8 mouse cellular contexts compared by ENCODE assay signal in the genomic region with DNA sequence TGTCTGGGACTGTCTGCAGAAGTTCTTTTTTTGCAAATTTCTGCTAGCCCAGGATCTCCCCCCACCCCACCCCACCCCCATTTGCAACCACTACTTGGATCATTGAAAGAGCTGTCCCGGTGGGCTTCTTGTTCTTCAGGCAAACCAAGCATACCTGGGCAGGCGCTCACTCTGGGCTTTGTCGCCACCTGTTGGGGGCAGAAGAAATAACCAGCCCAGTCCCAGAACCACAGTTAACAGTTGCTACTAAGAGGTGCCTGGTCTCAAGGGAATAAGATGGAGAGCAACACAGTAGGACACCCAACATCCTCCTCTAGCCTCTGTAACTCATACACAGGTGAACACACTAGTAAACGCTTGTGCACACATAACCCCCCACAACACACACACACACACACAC. TPM values are rescaled to one million over a fixed set of nuclear protein-coding genes. Genes with fewer than 3 reads are reported as not detected.
DNase-seq lines count a peak whose midpoint lies in the region; ATAC-seq and TF ChIP-seq lines count a peak whose summit lies in the region.

No protein-coding gene starts in this region.

- intact Hi-C loops in heart, postnatal 14 days (cut with DNase I): no loop called here

- no peaks in the 10 kb centered on the region for H3K9me3 ChIP-seq in midbrain, postnatal 0 days (ENCODE audit: low read length)

- peak; percentile 44 to 51 for DNase-seq in heart, postnatal 14 days
- no peak for DNase-seq in heart, adult 8-10 months (ENCODE audit: low spot score)
- DNase-seq in thymus, adult 2 months: peak; percentile 50
- no peak for DNase-seq in thymus, adult 18-20 months
- DNase-seq in cerebellum, adult 8-10 months: peak; percentile 57
- peak; percentile 46 for DNase-seq in induced T-regulatory cell, adult 2 months (ENCODE audit: low read depth)
- peak; percentile 66 for DNase-seq in midbrain, postnatal 0 days (ENCODE audit: low spot score)
- no peak for DNase-seq in spleen, postnatal 4 days (ENCODE audit: low spot score in 2 of 2)

- H3K9ac ChIP-seq in midbrain, postnatal 0 days (replicated peaks; ENCODE audit: low read length, poor library complexity, severe bottlenecking): no peak overlapping the region

- H3K4me1 ChIP-seq in thymus, adult 2 months (replicated peaks; ENCODE audit: control insufficient read depth, insufficient read depth, low read length): no peaks in the 10 kb centered on the region; the same call in 1 of the 2 replicates
- H3K4me1 ChIP-seq in midbrain, postnatal 0 days (ENCODE audit: insufficient read depth, low read length): no peaks in the 10 kb centered on the region

- peak; percentile 59; the same call in 1 of the 2 replicates for TF ChIP-seq CTCF in thymus, adult 2 months (IDR thresholded peaks at IDR 0.05; ENCODE audit: borderline replicate concordance, control insufficient read depth, extremely low read depth, insufficient read depth, low read length, poor library complexity)
- peak; percentile 83 for TF ChIP-seq CTCF in midbrain, postnatal 0 days (IDR thresholded peaks at IDR 0.05)

- no peak overlapping the region for H3K27ac ChIP-seq in thymus, adult 2 months (ENCODE audit: control insufficient read depth, insufficient read depth, low read length)
- H3K27ac ChIP-seq in midbrain, postnatal 0 days (ENCODE audit: low read depth, low read length): no peak overlapping the region

- TF ChIP-seq POLR2A in thymus, adult 2 months (IDR thresholded peaks at IDR 0.05; ENCODE audit: control insufficient read depth, extremely low read depth, insufficient read depth, low read length, poor library complexity): no peak

- H3K4me3 ChIP-seq in thymus, adult 2 months (ENCODE audit: control insufficient read depth, insufficient read depth, low read length): no peak overlapping the region
- no peak overlapping the region for H3K4me3 ChIP-seq in midbrain, postnatal 0 days (ENCODE audit: low read depth, low read length)

- H3K27me3 ChIP-seq in thymus, adult 2 months (ENCODE audit: control insufficient read depth, insufficient read depth, low read length): no peaks in the 10 kb centered on the region; the same call in none of the 2 replicates
- H3K27me3 ChIP-seq in midbrain, postnatal 0 days (ENCODE audit: insufficient read depth, low read length): peaks cover 28% of the 10 kb centered on the region

- no peak overlapping the region for H3K4me2 ChIP-seq in midbrain, postnatal 0 days (ENCODE audit: low read depth, low read length, poor library complexity, severe bottlenecking)

- ATAC-seq in midbrain, postnatal 0 days (ENCODE audit: low FRiP score): no peak

- H3K36me3 ChIP-seq in thymus, adult 2 months (ENCODE audit: control insufficient read depth, insufficient read depth, low read length): no peaks in the 10 kb centered on the region
- no peaks in the 10 kb centered on the region for H3K36me3 ChIP-seq in midbrain, postnatal 0 days (ENCODE audit: insufficient read depth, low read length)

- 3% methylated on average over 4 of the region's 4 CpGs for WGBS in thymus, adult 2 months
- WGBS in midbrain, postnatal 0 days: 0% methylated on average over 4 of the region's 4 CpGs

RNA-seq across cellular contexts. Expression of a gene that starts 3.7 kb away (rescaled TPM):
- total RNA-seq in heart, postnatal 14 days (2021): under 1 TPM in 1 of 2 experiments, not detected in 1; 0.07 TPM
- not detected for total RNA-seq in heart, adult 8-10 months (2022)
- polyA plus RNA-seq in thymus, adult 2 months (2012; rRNA removed): 0.04 and 0.13 TPM in 2 replicates
- total RNA-seq in midbrain, postnatal 0 days (2014; rRNA removed): 12.9 TPM in 2 replicates
- polyA plus RNA-seq in midbrain, postnatal 0 days (2015; fragmentation: Nextera tagmentation; extraction: Ambion mirVana): 6.4 and 8.5 TPM in 2 replicates

RNA-seq across cellular contexts. Expression of a gene that starts 58.5 kb away (rescaled TPM):
- total RNA-seq in heart, postnatal 14 days (2021): 10 to 100 TPM; 12.9 to 15.1 TPM
- 10 to 100 TPM; 14.5 to 20.5 (median 16.6) TPM for total RNA-seq in heart, adult 8-10 months (2022)
- 4.7 and 5.1 TPM in 2 replicates for polyA plus RNA-seq in thymus, adult 2 months (2012; rRNA removed)
- 17.8 and 20.8 TPM in 2 replicates for total RNA-seq in midbrain, postnatal 0 days (2014; rRNA removed)
- polyA plus RNA-seq in midbrain, postnatal 0 days (2015; fragmentation: Nextera tagmentation; extraction: Ambion mirVana): 36.2 and 38.2 TPM in 2 replicates

RNA-seq across cellular contexts. Expression of a gene that starts 58.6 kb away (rescaled TPM):
- 10 to 100 TPM; 24.3 to 24.9 TPM for total RNA-seq in heart, postnatal 14 days (2021)
- 10 to 100 TPM; 22.0 to 29.4 (median 26.1) TPM for total RNA-seq in heart, adult 8-10 months (2022)
- 71.0 and 71.1 TPM in 2 replicates for polyA plus RNA-seq in thymus, adult 2 months (2012; rRNA removed)
- 90.0 and 90.2 TPM in 2 replicates for total RNA-seq in midbrain, postnatal 0 days (2014; rRNA removed)
- polyA plus RNA-seq in midbrain, postnatal 0 days (2015; fragmentation: Nextera tagmentation; extraction: Ambion mirVana): 57.2 and 58.7 TPM in 2 replicates

Comparison
In these comparisons a context has a peak if more than half of its experiments do, and no peak if none do; other contexts are left out.
1. DNase-seq: peak in heart, postnatal 14 days (2 of 2), thymus, adult 2 months (single experiment), cerebellum, adult 8-10 months (single experiment), induced T-regulatory cell, adult 2 months (single experiment) and midbrain, postnatal 0 days (single experiment); none in heart, adult 8-10 months (single experiment), thymus, adult 18-20 months (0 of 2) and spleen, postnatal 4 days (0 of 2).
2. RNA of a gene that starts 3.7 kb away (total RNA-seq): 12.9 TPM in midbrain, postnatal 0 days; 0.07 TPM in heart, postnatal 14 days and not detected in heart, adult 8-10 months; every median in the first group is over 10 times any median in the second.